Mouse (Mus musculus) limb, embryonic 14.5 days (tissue): Measurements from ENCODE around the gene Thsd4. TPM values are rescaled to one million over a fixed set of nuclear protein-coding genes. Genes with fewer than 3 reads are reported as not detected.

ENCODE experiments used
- ATAC-seq: fragments of 200-750 bp; cut with Nextera tagmentation; 2 replicates; pipeline ENCODE4 v1.8.0; 2017; ENCODE audit warnings: low read depth, moderate number of reproducible peaks, moderate TSS enrichment; ENCODE audit not compliant: low FRiP score
- DNase-seq: peaks from one replicate; pipeline ENCODE4 v3.0.0-alpha.2; 2015; ENCODE audit warnings: low spot score
- H3K27ac ChIP-seq: fragments of 300-500 bp; sonication (generic); replicated peaks from 2 replicates; pipeline ENCODE4 v1.5.1; 2014; ENCODE audit warnings: low read depth, mild to moderate bottlenecking, low read length, moderate library complexity, mixed read lengths
- H3K27me3 ChIP-seq: fragments of 300-500 bp; sonication (generic); 2 replicates; pipeline ENCODE4 v1.6.1; 2014; ENCODE audit warnings: low read length, mixed read lengths; ENCODE audit not compliant: control insufficient read depth, insufficient read depth
- H3K36me3 ChIP-seq: fragments of 300-500 bp; sonication (generic); 2 replicates; pipeline ENCODE4 v1.6.1; 2014; ENCODE audit warnings: mild to moderate bottlenecking, low read length, moderate library complexity, mixed read lengths; ENCODE audit not compliant: control insufficient read depth, insufficient read depth
- H3K4me1 ChIP-seq: fragments of 300-500 bp; sonication (generic); 2 replicates; pipeline ENCODE4 v1.6.1; 2014; ENCODE audit warnings: antibody characterized with exemption, low read length, mixed read lengths; ENCODE audit not compliant: control insufficient read depth, insufficient read depth
- H3K4me2 ChIP-seq: fragments of 300-500 bp; sonication (generic); replicated peaks from 2 replicates; pipeline ENCODE4 v1.6.1; 2014; ENCODE audit warnings: low read depth, mild to moderate bottlenecking, low read length, moderate library complexity; ENCODE audit not compliant: severe bottlenecking
- H3K4me3 ChIP-seq: fragments of 300-500 bp; sonication (generic); replicated peaks from 2 replicates; pipeline ENCODE4 v1.5.1; 2014; ENCODE audit warnings: low read length
- H3K9ac ChIP-seq: fragments of 300-500 bp; sonication (generic); 2 replicates; pipeline ENCODE4 v1.6.1; 2014; ENCODE audit warnings: mild to moderate bottlenecking, low read depth, low read length, moderate library complexity; ENCODE audit not compliant: severe bottlenecking
- H3K9me3 ChIP-seq: fragments of 300-500 bp; sonication (generic); 2 replicates; pipeline ENCODE4 v1.6.1; 2016; ENCODE audit warnings: low read length; ENCODE audit not compliant: control insufficient read depth
- POLR2A ChIP-seq: fragments of 200-500 bp; IDR thresholded peaks from 2 replicates; pipeline ENCODE4 v1.8.0; 2012; ENCODE audit warnings: inconsistent platforms, mild to moderate bottlenecking, moderate library complexity, borderline replicate concordance; ENCODE audit not compliant: insufficient read depth, insufficient read length; ENCODE audit errors: extremely low read depth
- whole genome bisulfite sequencing: fragments of 180-500 bp; shearing (Covaris S2); extraction: QIAGEN DNeasy Blood & Tissue Kit; methylation state at CpG from one replicate; pipeline ENCODE4 v1.1.7; 2014; 5-methylcytosine and 5-hydroxymethylcytosine counted together
- polyA plus RNA-seq, 2 experiments: library from polyadenylated mRNA; depleted of rRNA in 1 of 2; stranded (reverse) in 1 of 2; unstranded in 1 of 2; fragments of >200 nt; fragmentation: Nextera tagmentation in 1 of 2; extraction: Ambion mirVana in 1 of 2; gene quantifications; 2 replicates each; pipeline versions ENCODE4 v1.2.1 to v1.2.3; 2012 to 2014

The Thsd4 gene
- polyA plus RNA-seq, 2 experiments, result 30.8 to 31.2 TPM

DNA sequence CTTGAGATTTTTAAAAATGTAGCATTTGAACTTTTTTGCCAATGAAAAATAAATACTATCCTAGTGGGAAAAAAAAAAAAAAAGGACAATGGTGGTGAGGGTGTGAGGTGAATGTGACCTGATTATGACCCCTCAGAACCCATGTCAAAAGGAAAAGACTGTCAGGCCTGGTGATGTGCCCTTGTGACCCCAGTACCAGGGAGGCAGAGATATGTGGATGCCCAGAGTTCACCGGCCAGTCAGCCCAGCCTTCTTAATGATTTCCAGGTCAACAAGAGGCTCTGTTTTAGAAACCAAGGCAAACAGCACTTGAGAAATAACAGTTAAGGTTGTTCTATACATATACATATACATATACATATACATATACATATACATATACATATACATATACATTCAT lies 501.4 kb downstream of the Thsd4 start:
- no peaks in the 10 kb centered on the region for H3K27me3 ChIP-seq
- TF ChIP-seq POLR2A, result no peak
- H3K9ac ChIP-seq, result no peak overlapping the region
- H3K9me3 ChIP-seq, result no peaks in the 10 kb centered on the region
- ATAC-seq (no peak), DNase-seq (no peak)
- H3K4me1 ChIP-seq, result peaks cover 37% of the 10 kb centered on the region
- no peaks in the 10 kb centered on the region; the same call in 1 of the 2 replicates for H3K36me3 ChIP-seq
- H3K4me3 ChIP-seq, result no peak overlapping the region
- no peak overlapping the region for H3K27ac ChIP-seq
- 50% methylated on average over 1 of the region's 1 CpGs for WGBS
- no peak overlapping the region for H3K4me2 ChIP-seq

DNA sequence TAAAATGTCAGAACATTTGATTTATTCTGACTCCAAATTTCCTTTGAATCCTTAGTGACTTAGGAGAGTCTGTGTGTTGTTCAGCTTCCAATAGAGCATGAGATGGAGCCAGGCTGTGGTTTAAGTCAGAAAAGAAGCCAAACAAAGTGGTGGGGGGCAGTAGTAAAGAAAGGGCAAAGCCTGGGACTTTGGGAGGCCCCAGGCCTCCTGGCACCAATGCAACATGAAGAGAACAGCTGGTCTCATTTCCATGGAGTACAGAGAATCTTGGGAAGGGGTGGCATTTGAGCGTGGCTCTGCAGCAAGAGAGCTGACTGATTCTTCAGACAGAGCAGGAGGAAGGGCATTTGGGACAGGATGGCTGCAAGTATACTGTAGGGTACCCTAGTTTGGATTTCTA lies 511.6 kb downstream of the Thsd4 start:
- no peak overlapping the region for H3K9ac ChIP-seq
- H3K4me1 ChIP-seq, result peaks cover 6% of the 10 kb centered on the region; the same call in 1 of the 2 replicates
- no peaks in the 10 kb centered on the region for H3K9me3 ChIP-seq
- H3K4me3 ChIP-seq, result no peak overlapping the region
- H3K36me3 ChIP-seq, result no peaks in the 10 kb centered on the region
- ATAC-seq (no peak), DNase-seq (no peak)
- H3K27ac ChIP-seq, result no peak overlapping the region
- TF ChIP-seq POLR2A, result no peak
- H3K4me2 ChIP-seq, result no peak overlapping the region
- WGBS, result 79% methylated on average over 1 of the region's 1 CpGs
- H3K27me3 ChIP-seq, result no peaks in the 10 kb centered on the region

DNA sequence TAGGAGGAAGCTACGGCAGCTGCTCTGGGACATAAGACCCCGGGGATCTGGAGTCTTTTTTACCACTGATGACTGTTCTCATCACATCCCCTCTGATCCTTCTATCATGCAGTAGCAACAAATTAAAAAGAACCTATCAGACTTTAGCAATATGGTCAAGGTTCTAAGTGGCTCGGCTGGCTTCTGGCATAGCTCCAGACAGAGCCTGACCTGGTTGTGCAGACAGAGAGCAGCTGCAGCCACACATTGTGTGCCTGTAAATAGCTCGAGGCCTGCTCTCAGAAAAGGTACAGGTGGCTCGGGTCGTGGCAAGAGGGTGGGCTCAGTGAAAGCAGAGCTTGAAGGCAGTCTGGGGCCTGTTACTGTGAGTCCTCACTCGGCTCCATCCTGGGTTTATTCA lies 512.9 kb downstream of the Thsd4 start:
- 22% methylated on average over 7 of the region's 7 CpGs for WGBS
- H3K4me2 ChIP-seq, result no peak overlapping the region
- TF ChIP-seq POLR2A, result no peak
- H3K27ac ChIP-seq, result no peak overlapping the region
- no peak for DNase-seq
- H3K27me3 ChIP-seq, result no peaks in the 10 kb centered on the region
- peaks cover 6% of the 10 kb centered on the region; the same call in 1 of the 2 replicates for H3K4me1 ChIP-seq
- H3K36me3 ChIP-seq, result no peaks in the 10 kb centered on the region
- no peak overlapping the region for H3K9ac ChIP-seq
- H3K9me3 ChIP-seq, result no peaks in the 10 kb centered on the region
- ATAC-seq, result no peak
- H3K4me3 ChIP-seq, result no peak overlapping the region

DNA sequence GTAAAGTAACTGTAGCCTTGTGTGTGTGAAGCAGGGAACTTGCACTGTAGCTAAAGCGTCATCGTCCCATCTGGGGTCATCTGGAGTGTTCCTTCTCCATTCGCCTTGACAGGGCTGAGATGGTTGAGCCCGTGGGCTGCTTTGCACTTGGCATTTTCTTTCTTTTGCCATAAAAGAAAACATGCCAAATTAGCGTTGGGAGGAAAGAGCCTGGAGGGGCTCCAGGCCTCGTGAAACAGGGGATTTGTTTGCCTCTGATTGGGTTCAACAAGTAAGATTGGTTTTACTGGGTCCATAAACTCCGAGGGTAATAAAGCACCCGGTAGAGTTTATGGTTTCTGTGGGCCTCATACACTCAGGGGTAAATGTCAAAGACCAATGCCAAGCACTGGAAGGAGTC lies 519.5 kb downstream of the Thsd4 start:
- WGBS, result 27% methylated on average over 8 of the region's 8 CpGs
- H3K9ac ChIP-seq, result no peak overlapping the region
- H3K4me1 ChIP-seq, result peaks cover 21% of the 10 kb centered on the region
- H3K4me2 ChIP-seq, result 0 out of 2 replicates have a peak overlapping the region, but pooled peaks have one; percentile 15
- DNase-seq, result peak; percentile 72
- peaks cover 5% of the 10 kb centered on the region; the same call in 1 of the 2 replicates for H3K36me3 ChIP-seq
- TF ChIP-seq POLR2A, result no peak
- H3K9me3 ChIP-seq, result no peaks in the 10 kb centered on the region
- H3K4me3 ChIP-seq, result no peak overlapping the region
- no peaks in the 10 kb centered on the region for H3K27me3 ChIP-seq
- peak overlapping the region; percentile 56; the same call in 1 of the 2 replicates for H3K27ac ChIP-seq
- ATAC-seq, result peak; percentile 75

DNA sequence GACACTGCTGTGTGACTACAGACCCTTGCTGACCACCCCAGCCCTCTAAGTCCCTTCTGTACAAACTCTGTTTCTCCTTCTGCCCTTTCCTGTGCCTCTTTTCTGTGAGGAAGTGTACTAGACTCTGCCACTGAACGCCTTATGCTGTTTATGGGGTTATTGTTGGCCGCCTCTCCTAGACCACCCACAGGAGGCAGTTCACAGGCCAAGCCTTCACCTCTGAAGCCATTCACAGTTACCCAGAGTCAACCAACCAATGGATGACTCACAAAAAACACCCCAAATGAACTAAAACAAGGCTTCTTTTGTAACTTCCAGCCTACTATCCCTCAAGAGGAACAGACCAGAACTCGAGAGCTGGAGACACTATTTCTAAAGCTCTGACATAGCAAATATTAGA lies 520.4 kb downstream of the Thsd4 start:
- H3K27me3 ChIP-seq, result no peaks in the 10 kb centered on the region
- H3K4me2 ChIP-seq, result no peak overlapping the region
- WGBS, result 52% methylated on average over 3 of the region's 3 CpGs
- H3K36me3 ChIP-seq, result peaks cover 11% of the 10 kb centered on the region; the same call in 1 of the 2 replicates
- H3K4me1 ChIP-seq, result peaks cover 21% of the 10 kb centered on the region
- ATAC-seq, result peak; percentile 53; the same call in 1 of the 2 replicates
- no peak overlapping the region for H3K9ac ChIP-seq
- peak; percentile 38 for DNase-seq
- H3K9me3 ChIP-seq, result no peaks in the 10 kb centered on the region
- TF ChIP-seq POLR2A, result no peak
- H3K4me3 ChIP-seq, result no peak overlapping the region
- H3K27ac ChIP-seq, result peak overlapping the region; percentile 56

DNA sequence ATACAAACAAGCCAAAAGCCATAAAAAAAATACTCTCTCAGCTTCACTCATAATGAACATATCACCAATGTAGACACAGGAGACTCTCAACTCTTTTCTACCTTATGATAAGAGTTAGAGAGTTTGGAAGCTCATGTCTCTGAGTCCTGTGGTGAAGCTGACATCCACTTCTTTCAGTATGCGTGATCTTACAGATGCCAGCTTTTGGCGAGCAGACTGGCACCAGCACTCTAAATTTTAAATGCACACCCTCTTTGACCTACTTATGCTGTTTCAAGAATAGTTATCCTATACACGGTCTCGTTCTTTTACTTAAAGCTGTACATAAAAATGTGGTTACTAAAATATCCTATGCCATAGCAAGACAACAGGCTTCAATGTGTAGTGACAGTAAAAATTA lies 524.1 kb downstream of the Thsd4 start:
- peaks cover 18% of the 10 kb centered on the region for H3K4me1 ChIP-seq
- no peak overlapping the region for H3K4me2 ChIP-seq
- no peaks in the 10 kb centered on the region for H3K9me3 ChIP-seq
- no peaks in the 10 kb centered on the region for H3K27me3 ChIP-seq
- TF ChIP-seq POLR2A, result no peak
- peaks cover 24% of the 10 kb centered on the region; the same call in 1 of the 2 replicates for H3K36me3 ChIP-seq
- ATAC-seq, result no peak
- H3K4me3 ChIP-seq, result no peak overlapping the region
- H3K27ac ChIP-seq, result no peak overlapping the region
- no peak overlapping the region for H3K9ac ChIP-seq
- no peak for DNase-seq
- 86% methylated on average over 4 of the region's 4 CpGs for WGBS
